Mouse (Mus musculus) gastrocnemius, postnatal 4 days (tissue): ENCODE measurements at regions not wholly inside any gene's neighbourhood (a gene's known extent, or its start where the extent isn't known, plus 50 kb on each side); places are given as distances from the start of the nearest gene placed in this dataset.

ENCODE experiments used
- DNase-seq, 2 experiments: peaks; one replicate each; pipeline ENCODE4 v3.0.0; 2021 to 2022; ENCODE audit warnings: low spot score in 2 of 2, mixed read lengths in 2 of 2

GRCm38 (mm10) chr9:31583983-31584382 lies 119.7 kb upstream of the Tmem45b start:
- no peak for DNase-seq

DNA sequence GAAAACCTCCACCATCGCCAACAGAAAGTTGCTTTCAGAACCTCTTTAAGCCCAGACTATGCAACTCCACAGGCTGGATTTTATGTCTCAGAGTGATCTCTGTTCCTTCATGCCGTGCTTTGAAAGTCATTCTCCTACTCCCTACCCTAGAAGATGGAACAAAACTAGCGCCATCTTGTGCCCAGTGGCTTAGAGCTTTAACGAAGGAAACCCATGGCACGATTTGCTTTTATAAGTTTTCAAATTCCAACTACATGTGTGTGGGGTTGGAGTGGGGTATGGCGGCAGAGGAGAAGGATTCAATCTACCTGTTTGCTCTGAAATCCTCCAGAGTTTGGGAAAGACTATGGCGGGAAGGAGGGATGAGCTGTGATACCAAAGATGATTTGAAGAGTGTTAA lies 118.7 kb upstream of the Tmem45b start:
- no peak for DNase-seq

DNA sequence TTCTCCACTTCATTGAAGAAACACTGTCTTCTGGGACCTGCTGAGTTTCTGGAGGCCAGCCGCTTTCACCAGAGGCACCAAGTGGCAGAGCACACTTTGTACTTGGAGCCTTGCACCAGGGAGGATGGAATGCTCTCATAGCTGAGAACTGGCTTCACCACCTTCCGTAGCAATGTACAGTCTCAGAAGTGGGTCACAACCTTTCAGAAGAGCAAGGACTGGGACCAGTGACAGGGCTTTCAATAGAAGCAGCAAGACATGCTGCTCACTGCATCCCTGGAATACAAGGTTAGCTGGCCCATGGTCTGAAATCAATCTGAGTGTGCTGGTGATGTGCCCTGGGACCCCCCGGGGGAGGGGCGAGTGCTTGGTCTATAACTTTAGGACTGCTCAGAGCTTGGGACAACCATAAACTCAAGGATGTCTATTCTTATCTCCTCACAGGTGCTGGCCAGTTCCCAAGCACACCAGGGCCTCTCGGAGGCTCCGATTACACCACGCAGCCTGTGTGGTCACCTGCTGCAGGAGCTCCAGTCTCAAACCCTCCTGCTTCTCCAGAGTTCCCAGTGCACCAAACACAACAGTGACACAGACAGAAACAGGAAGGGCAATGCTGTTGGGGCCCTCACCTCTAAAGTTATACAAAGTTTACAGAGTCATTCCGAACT lies 114.4 kb upstream of the Tmem45b start:
- no peak for DNase-seq

- DNase-seq, result no peak
These were observed 112.8 kb upstream of the Tmem45b start for GRCm38 (mm10) chr9:31577066-31577465.

GRCm38 (mm10) chr9:31567029-31567428 lies 102.8 kb upstream of the Tmem45b start:
- DNase-seq, result peak in 1 of 2 experiments; percentile 41

DNA sequence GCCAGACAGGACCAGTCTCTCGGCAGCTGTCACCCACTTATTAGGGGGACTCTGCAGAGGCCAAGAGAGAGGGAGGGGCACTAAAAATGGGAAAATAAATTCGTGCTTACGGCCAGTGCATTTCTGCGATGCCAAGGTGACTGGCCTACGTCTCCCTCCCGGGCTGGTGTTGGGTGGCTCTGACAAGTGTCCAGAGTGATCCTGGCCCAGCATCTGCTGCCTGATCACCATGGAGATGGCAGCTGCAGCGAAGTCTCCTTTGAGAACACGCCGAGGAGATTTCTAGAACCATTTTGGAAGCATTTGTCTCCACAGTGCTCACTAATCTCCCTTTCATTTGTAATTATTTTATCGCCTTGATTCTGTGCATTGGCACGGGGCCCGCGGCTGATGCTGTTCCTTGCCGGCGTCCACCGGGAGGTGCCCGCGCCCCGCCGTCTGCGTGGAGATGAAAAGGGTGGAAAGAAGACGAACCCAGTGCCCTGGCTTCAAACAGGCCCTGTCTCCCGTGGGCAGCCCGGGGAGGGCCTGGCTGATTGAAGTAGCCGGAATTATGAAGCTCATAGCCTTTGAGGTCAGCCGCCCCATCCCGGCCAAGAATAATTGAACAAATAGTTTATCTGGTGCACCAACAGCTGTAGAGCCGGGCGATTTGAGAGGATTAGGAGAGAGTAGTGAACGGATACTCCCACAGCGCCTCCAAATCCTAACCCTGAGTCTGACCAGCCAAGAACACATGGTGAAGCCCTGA lies 102.2 kb upstream of the Tmem45b start:
- DNase-seq, result peak; percentile 38 to 66

DNA sequence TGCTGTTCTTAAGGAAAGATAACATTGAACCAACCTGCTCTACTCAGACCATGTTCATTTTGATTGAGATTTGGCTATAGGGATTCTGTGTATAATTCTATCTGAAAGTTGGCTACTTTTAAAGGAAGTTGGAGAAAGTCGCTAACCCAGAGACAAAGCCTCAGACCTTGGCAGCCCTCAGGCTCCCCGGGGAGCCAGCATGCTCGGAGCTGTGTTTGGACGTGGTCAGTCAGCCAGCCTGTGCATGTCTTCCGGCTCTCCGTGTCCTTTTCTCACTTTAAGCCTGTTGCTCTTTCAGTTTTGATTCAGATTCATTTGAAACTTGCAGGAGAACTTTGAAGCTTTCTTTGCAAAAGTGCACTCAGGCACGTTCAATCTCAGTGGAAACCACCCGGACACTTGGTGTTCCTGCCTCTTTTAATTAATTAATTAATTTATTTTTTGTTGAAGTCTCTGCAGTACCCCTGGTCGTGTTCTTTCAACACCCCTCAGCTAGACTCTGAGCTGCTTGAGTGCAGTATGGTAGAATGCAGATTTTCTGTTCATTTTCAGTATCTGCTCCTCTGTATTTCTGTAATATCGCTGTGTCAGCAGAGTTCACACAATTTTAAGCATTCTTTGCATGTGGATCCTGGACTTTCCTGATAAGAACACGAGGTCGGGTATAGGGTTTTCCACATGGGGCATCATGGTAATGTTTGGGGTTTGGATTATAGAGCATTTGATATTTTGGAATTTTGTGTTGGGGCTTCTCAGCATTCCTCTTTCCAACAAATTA lies 100.9 kb upstream of the Tmem45b start:
- DNase-seq, result peak; percentile 29 to 72

- no peak for DNase-seq
These were observed 99.3 kb upstream of the Tmem45b start for GRCm38 (mm10) chr9:31563541-31563940.

GRCm38 (mm10) chr9:31560226-31560556 lies 95.9 kb upstream of the Tmem45b start:
- no peak for DNase-seq

- DNase-seq, result peak in 1 of 2 experiments; percentile 71
These were observed 95.4 kb upstream of the Tmem45b start for GRCm38 (mm10) chr9:31559506-31560225.

- DNase-seq, result no peak
These were observed 79.4 kb upstream of the Tmem45b start for GRCm38 (mm10) chr9:31543691-31544052.

DNA sequence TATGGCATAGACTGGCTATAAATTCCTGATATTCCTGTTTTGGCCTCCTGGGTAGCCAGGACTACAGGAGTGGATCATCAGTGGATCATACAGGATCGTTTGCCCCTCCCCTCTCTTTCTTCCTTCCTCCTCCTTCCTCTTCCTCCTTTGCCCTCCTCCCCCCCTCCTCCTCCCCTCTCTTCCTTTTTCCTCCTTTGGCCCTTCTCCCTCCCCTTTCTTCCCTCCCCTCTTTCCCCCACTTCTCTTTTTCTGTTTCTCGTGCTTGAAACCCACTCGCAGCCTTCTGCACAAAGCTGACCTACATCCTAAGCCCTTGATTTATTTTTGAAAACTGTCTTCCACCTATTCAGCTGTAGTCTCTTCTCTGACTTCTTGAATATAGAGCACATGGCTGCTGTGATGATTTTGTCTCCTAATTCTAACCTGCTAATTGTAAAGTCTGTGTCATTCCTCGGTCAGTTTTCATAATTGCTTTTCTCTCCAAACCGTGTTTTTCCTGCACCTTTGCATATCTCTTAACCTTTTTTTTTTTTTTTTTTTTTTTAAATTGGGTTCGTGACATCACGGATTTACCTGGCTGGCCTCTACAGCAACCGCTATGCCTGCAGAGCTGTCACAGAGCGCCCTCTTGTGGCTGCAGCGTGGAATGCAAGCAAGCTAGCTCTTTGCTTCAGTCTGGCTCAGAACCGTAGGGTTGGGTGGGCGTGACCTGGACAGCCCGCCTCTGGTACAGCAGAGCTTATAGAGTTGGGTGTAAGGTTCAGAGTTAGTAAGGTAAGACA lies 78.8 kb upstream of the Tmem45b start:
- peak; percentile 55 to 74 for DNase-seq

DNA sequence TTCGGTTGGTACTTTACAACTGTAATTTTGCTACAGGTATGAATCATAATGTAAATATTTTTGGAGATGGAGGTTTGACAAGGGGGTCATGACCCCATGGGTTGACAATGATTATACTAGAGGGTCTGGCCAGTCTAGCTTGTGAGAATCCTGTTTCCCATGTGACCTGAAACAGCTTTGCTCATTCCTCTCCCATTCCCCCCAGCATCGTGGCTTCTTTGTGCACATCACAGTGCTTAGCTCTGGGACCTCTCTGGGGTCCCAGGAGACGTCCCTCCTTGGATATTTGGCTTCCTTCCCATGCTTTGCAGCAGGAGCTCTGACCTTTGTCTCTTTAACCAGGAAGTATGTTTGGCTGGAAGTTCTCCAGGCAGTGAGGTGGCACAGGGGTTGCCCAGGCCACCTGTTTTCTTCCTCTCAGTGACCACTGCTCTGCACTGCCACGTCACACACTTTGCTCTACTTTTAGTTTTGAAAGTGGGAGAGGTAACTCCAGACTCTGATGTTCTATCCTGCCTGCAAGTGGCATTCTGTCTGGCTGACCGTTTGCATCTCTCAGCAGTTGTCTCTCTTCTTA lies 77.4 kb upstream of the Tmem45b start:
- DNase-seq, result no peak

DNA sequence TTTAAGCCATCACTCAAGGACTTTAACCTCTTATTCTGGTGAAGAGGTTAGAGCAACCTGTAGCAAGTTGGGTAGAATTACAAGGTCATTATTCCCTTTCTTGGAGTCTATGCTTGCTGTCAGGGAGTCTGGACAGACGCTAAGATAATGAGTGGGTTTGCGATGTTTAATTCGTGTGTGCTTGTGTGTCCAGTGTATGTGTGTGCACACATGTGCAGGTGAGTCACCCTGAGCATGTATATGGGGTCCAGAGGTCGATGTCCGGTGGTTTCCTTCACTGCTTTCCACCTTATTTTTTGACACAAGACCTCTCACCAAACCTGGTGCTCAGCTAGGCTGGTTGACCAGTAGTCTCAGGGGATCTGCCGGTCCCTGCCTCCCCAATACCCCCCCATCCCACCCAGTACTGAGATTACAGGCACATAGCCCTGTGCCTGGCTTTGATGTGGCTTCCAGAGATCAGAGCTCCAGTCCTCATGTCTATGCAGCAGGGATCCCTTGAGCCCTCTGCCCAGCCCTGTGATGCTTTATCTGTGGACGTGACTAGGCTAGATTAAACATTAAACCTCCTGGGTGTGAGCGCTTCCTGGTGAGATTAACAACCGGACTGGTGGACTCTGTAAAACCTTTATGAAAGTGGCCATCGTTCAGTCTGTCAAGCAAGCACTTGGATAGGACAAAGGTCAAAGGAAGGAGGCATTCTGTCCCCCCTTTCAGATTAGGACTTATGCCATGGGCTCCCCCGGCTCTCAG lies 74.4 kb upstream of the Tmem45b start:
- no peak for DNase-seq

DNA sequence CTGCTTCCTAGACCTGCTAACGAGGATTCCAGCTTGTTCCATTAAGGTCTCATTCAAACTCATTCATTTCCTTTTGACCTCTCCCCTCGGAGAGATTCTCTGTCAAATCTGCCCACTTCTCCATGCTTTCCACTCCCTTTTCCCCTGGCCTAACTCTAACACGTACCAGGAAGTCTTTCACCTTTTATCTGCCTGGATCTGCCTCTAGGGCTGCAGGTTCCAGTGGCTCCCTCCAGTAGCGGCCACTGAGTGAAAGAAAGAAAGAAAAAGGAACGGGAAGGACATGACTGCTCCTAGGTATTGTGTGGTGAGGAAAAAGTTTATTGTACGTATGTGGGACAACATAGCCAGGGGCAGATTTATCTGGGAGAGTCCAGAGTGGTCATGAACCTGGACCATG lies 64.8 kb upstream of the Tmem45b start:
- DNase-seq, result no peak

GRCm38 (mm10) chr9:31527216-31527615 lies 63.0 kb upstream of the Tmem45b start:
- no peak for DNase-seq
